Mouse (Mus musculus): ENCODE results near the gene Lbhd2.

Lbhd2 gene

GRCm38 (mm10) chr12:111447898-111448760 is 41.5 kb downstream of the Lbhd2 start:
- no peak for DNase-seq (ENCODE audit: low read depth, low spot score)

- DNase-seq (ENCODE audit: low read depth, low spot score), result no peak
Observed at GRCm38 (mm10) chr12:111448931-111449705, 42.5 kb downstream of the Lbhd2 start.

- no peak for DNase-seq (ENCODE audit: low read depth, low spot score)
Observed at GRCm38 (mm10) chr12:111450359-111450758, 43.8 kb downstream of the Lbhd2 start.

- no peak for DNase-seq (ENCODE audit: low read depth, low spot score)
Observed at GRCm38 (mm10) chr12:111451561-111451960, 45.0 kb downstream of the Lbhd2 start.

- no peak for DNase-seq (ENCODE audit: low read depth, low spot score)
Observed at GRCm38 (mm10) chr12:111454021-111454420, 47.4 kb downstream of the Lbhd2 start.

- DNase-seq (ENCODE audit: low read depth, low spot score), result no peak
Observed at GRCm38 (mm10) chr12:111454543-111455280, 48.1 kb downstream of the Lbhd2 start.

GRCm38 (mm10) chr12:111455311-111455846 is 48.8 kb downstream of the Lbhd2 start:
- no peak for DNase-seq (ENCODE audit: low read depth, low spot score)

GRCm38 (mm10) chr12:111455860-111456259 is 49.3 kb downstream of the Lbhd2 start:
- no peak for DNase-seq (ENCODE audit: low read depth, low spot score)

- no peak for DNase-seq (ENCODE audit: low read depth, low spot score)
Observed at GRCm38 (mm10) chr12:111457742-111458141, 51.1 kb downstream of the Lbhd2 start.
